Mouse (Mus musculus): ENCODE data around the gene Nfe2. TPM values are rescaled to one million over a fixed set of nuclear protein-coding genes. Genes with fewer than 3 reads are reported as not detected.
"Not testable (repeated sequence)": the region's sequence is repeated elsewhere in the genome, so short reads cannot be mapped to it uniquely, and the experiment has no call there.

Gene Nfe2
- polyA plus RNA-seq, 1 experiment from 2014 or later = 171 TPM

GRCm38 (mm10) chr15:103290417-103290816 lies 32.2 kb upstream of the Nfe2 start:
- Histone ChIP-seq H3K4me3 (replicated peaks) (no peak overlapping the region), H3K9me3 (replicated peaks) (no peaks in the 10 kb centered on the region), H3K27me3 (no peaks in the 10 kb centered on the region), H3K27ac (no peak overlapping the region), H3K4me2 (no peak overlapping the region), H3K4me1 (replicated peaks) (peaks cover 18% of the 10 kb centered on the region), H3K36me3 (peaks cover 78% of the 10 kb centered on the region), H3K9ac (no peak overlapping the region)
- 79% methylated on average over 6 of the region's 6 CpGs for WGBS (ENCODE audit: insufficient replicate concordance)
- no peak for DNase-seq
- no peak for ATAC-seq (ENCODE audit: low read depth)

DNA sequence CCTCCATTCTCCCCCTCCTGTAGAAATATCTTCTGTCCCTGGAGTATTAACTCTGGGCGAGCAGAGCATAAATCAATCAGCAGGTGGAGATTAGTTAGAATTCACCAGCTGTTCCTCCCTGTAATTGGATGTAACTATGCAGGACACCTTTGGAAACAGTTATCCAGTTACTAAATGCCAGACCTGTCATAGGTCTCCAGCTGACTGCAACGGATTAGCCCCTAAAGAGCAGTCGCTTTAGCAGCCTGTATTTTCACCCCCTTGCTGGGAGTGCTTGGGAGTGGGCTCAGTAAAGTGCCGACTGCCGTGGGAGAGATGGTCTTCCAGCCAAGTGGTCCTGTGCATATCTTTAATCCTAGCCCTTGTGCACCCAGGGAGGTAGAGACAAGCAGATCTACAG lies 31.4 kb upstream of the Nfe2 start:
- ATAC-seq (ENCODE audit: low read depth) = no peak
- Histone ChIP-seq H3K36me3 (peaks cover 77% of the 10 kb centered on the region), H3K27me3 (no peaks in the 10 kb centered on the region), H3K9ac (no peak overlapping the region), H3K4me3 (replicated peaks) (no peak overlapping the region), H3K4me2 (no peak overlapping the region), H3K4me1 (replicated peaks) (peaks cover 26% of the 10 kb centered on the region), H3K9me3 (replicated peaks) (no peaks in the 10 kb centered on the region), H3K27ac (no peak overlapping the region; the same call in 1 of the 2 replicates)
- WGBS (ENCODE audit: insufficient replicate concordance) = 80% methylated on average over 5 of the region's 5 CpGs
- DNase-seq = no peak

GRCm38 (mm10) chr15:103285778-103286417 lies 27.7 kb upstream of the Nfe2 start:
- H3K27ac ChIP-seq = no peak overlapping the region
- no peak overlapping the region for H3K4me2 ChIP-seq
- whole genome bisulfite sequencing (ENCODE audit: insufficient replicate concordance) = 48% methylated on average over 1 of the region's 1 CpGs
- H3K9me3 ChIP-seq (replicated peaks) = no peaks in the 10 kb centered on the region
- no peak overlapping the region for H3K4me3 ChIP-seq (replicated peaks)
- ATAC-seq (ENCODE audit: low read depth) (no peak), DNase-seq (no peak)
- peaks cover 53% of the 10 kb centered on the region for H3K36me3 ChIP-seq
- peaks cover 38% of the 10 kb centered on the region for H3K4me1 ChIP-seq (replicated peaks)
- no peak overlapping the region for H3K9ac ChIP-seq
- no peaks in the 10 kb centered on the region for H3K27me3 ChIP-seq

DNA sequence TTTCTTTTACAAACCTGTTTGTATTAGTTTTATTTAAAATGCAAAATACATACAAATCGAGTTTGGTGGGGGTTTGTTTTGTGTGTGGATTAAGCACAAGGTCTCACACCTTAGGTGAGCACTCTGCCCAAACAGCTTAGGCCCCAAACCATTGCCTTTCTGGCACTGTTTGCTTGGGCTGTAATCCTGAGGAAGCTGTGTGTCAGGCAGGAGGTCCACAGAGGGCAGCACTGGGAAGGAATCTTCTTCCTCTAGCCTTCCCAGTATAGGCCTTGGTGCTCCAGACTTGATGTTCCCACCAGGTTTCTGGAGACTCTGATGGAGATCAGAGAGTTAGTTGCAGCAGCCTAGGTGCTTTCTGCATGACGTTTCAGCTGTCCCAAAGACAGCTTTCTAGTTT lies 26.4 kb upstream of the Nfe2 start:
- Histone ChIP-seq H3K4me2 (no peak overlapping the region), H3K36me3 (peaks cover 41% of the 10 kb centered on the region), H3K27ac (no peak overlapping the region; the same call in 1 of the 2 replicates), H3K4me1 (replicated peaks) (peaks cover 46% of the 10 kb centered on the region), H3K9ac (no peak overlapping the region), H3K9me3 (replicated peaks) (no peaks in the 10 kb centered on the region), H3K27me3 (no peaks in the 10 kb centered on the region), H3K4me3 (replicated peaks) (no peak overlapping the region)
- WGBS (ENCODE audit: insufficient replicate concordance) = 38% methylated on average over 2 of the region's 2 CpGs
- no peak for DNase-seq
- no peak for ATAC-seq (ENCODE audit: low read depth)

GRCm38 (mm10) chr15:103284066-103284465 lies 25.9 kb upstream of the Nfe2 start:
- H3K9me3 ChIP-seq (replicated peaks) = no peaks in the 10 kb centered on the region
- H3K9ac ChIP-seq = no peak overlapping the region
- H3K27me3 ChIP-seq = no peaks in the 10 kb centered on the region
- 63% methylated on average over 3 of the region's 3 CpGs for WGBS (ENCODE audit: insufficient replicate concordance)
- H3K4me2 ChIP-seq = no peak overlapping the region
- ATAC-seq (ENCODE audit: low read depth) (no peak), DNase-seq (peak; percentile 40)
- no peak overlapping the region for H3K4me3 ChIP-seq (replicated peaks)
- no peak overlapping the region for H3K27ac ChIP-seq
- peaks cover 38% of the 10 kb centered on the region for H3K36me3 ChIP-seq
- peaks cover 50% of the 10 kb centered on the region for H3K4me1 ChIP-seq (replicated peaks)

- Histone ChIP-seq H3K4me2 (peak overlapping the region; percentile 27), H3K27ac (peak overlapping the region; percentile 81), H3K4me3 (replicated peaks) (no peak overlapping the region), H3K36me3 (peaks cover 45% of the 10 kb centered on the region), H3K9ac (peak overlapping the region; percentile 49), H3K9me3 (replicated peaks) (no peaks in the 10 kb centered on the region), H3K4me1 (replicated peaks) (peaks cover 70% of the 10 kb centered on the region), H3K27me3 (no peaks in the 10 kb centered on the region)
- no peak for DNase-seq
- no peak; the same call in 1 of the 2 replicates for ATAC-seq (ENCODE audit: low read depth)
- 76% methylated on average over 3 of the region's 3 CpGs for WGBS (ENCODE audit: insufficient replicate concordance)
These were observed 23.4 kb upstream of the Nfe2 start for GRCm38 (mm10) chr15:103281465-103282205.

GRCm38 (mm10) chr15:103280817-103281464 lies 22.7 kb upstream of the Nfe2 start:
- DNase-seq = peak; percentile 59
- Histone ChIP-seq H3K4me1 (replicated peaks) (peaks cover 71% of the 10 kb centered on the region), H3K27me3 (no peaks in the 10 kb centered on the region), H3K9me3 (replicated peaks) (no peaks in the 10 kb centered on the region), H3K36me3 (peaks cover 43% of the 10 kb centered on the region), H3K4me3 (replicated peaks) (no peak overlapping the region), H3K4me2 (peak overlapping the region; percentile 27), H3K27ac (peak overlapping the region; percentile 81), H3K9ac (peak overlapping the region; percentile 56; the same call in 1 of the 2 replicates)
- 36% methylated on average over 3 of the region's 3 CpGs for WGBS (ENCODE audit: insufficient replicate concordance)
- peak; percentile 56 for ATAC-seq (ENCODE audit: low read depth)

- H3K27me3 ChIP-seq = no peaks in the 10 kb centered on the region
- peaks cover 43% of the 10 kb centered on the region for H3K36me3 ChIP-seq
- WGBS (ENCODE audit: insufficient replicate concordance) = 46% methylated on average over 3 of the region's 3 CpGs
- peak; percentile 29 for DNase-seq
- no peak for ATAC-seq (ENCODE audit: low read depth)
- peaks cover 66% of the 10 kb centered on the region for H3K4me1 ChIP-seq (replicated peaks)
- H3K4me2 ChIP-seq = peak overlapping the region; percentile 27; the same call in 1 of the 2 replicates
- H3K4me3 ChIP-seq (replicated peaks) = no peak overlapping the region
- peak overlapping the region; percentile 81 for H3K27ac ChIP-seq
- H3K9ac ChIP-seq = peak overlapping the region; percentile 56
- no peaks in the 10 kb centered on the region for H3K9me3 ChIP-seq (replicated peaks)
These were observed 21.5 kb upstream of the Nfe2 start for GRCm38 (mm10) chr15:103279750-103280149.

- H3K9me3 ChIP-seq (replicated peaks) = no peaks in the 10 kb centered on the region
- H3K4me2 ChIP-seq = no peak overlapping the region
- peaks cover 33% of the 10 kb centered on the region for H3K36me3 ChIP-seq
- H3K9ac ChIP-seq = peak overlapping the region; percentile 17; the same call in 1 of the 2 replicates
- H3K27me3 ChIP-seq = no peaks in the 10 kb centered on the region
- no peak overlapping the region for H3K4me3 ChIP-seq (replicated peaks)
- peaks cover 74% of the 10 kb centered on the region for H3K4me1 ChIP-seq (replicated peaks)
- 70% methylated on average over 7 of the region's 7 CpGs for WGBS (ENCODE audit: insufficient replicate concordance)
- no peak for DNase-seq
- H3K27ac ChIP-seq = peak overlapping the region; percentile 72
- no peak for ATAC-seq (ENCODE audit: low read depth)
These were observed 19.7 kb upstream of the Nfe2 start for GRCm38 (mm10) chr15:103277949-103278348.

GRCm38 (mm10) chr15:103275943-103276342 lies 17.7 kb upstream of the Nfe2 start:
- not testable (repeated sequence) for H3K27ac ChIP-seq; H3K4me2 ChIP-seq; H3K4me3 ChIP-seq (replicated peaks); H3K27me3 ChIP-seq; DNase-seq; ATAC-seq (ENCODE audit: low read depth); H3K9ac ChIP-seq; H3K9me3 ChIP-seq (replicated peaks)
- Histone ChIP-seq H3K36me3 (peaks cover 31% of the 10 kb centered on the region), H3K4me1 (replicated peaks) (peaks cover 72% of the 10 kb centered on the region)
- 90% methylated on average over 3 of the region's 3 CpGs for WGBS (ENCODE audit: insufficient replicate concordance)

All from liver, embryonic 13.5 days (tissue).